Mouse (Mus musculus): ENCODE measurements at regions not wholly inside any gene's neighbourhood (a gene's known extent, or its start where the extent isn't known, plus 50 kb on each side); places are given as distances from the start of the nearest gene placed in this dataset.

DNA sequence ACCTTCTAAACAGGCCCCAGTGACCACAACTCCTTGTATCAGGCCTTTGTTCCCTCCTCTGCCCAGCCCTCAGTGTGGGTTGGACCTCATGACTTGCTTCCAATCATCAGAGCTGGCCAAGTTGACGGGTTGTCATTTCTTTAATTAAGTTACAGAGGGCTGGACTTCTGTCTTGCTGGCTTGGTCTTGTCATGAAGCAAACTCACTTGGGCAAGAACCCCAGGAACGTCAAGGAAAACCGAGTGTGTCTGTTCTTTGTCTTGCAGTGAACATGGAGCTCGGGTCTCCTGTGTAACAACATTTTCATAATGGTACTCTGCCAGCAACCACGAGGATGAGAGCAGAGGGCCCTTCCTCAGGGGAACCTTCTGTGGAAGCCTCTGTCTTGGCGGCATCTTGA, 107.3 kb upstream of the Lrig1 start:
- no peak for TF ChIP-seq USF2 (IDR thresholded peaks at IDR 0.05; ENCODE audit: borderline replicate concordance in 1 of 2, insufficient read depth in 1 of 2, low read depth in 1 of 2, low read length in 2 of 2)
- no peak for TF ChIP-seq E2F4 (IDR thresholded peaks at IDR 0.05; ENCODE audit: borderline replicate concordance, low read depth, low read length)
- no peak for TF ChIP-seq CTCF (IDR thresholded peaks at IDR 0.05 in 2 of 3, conservative IDR thresholded peaks at IDR 0.05 in 1 of 3; ENCODE audit: control insufficient read depth in 1 of 3, insufficient read depth in 1 of 3, low read depth in 2 of 3, low read length in 3 of 3, poor library complexity in 1 of 3, severe bottlenecking in 1 of 3)
- TF ChIP-seq RCOR1 (IDR thresholded peaks at IDR 0.05; ENCODE audit: low read depth, low read length): no peak
- TF ChIP-seq JUND (IDR thresholded peaks at IDR 0.05; ENCODE audit: low read depth, low read length): no peak
- TF ChIP-seq EP300 (IDR thresholded peaks at IDR 0.05; ENCODE audit: low read depth in 1 of 2, low read length in 2 of 2): no peak
